Mouse (Mus musculus): ENCODE results near the gene Tmem30b.
A peak's percentile ranks its signal among the peaks of the same experiment; 100 is the strongest.
"Not testable (repeated sequence)": the region's sequence is repeated elsewhere in the genome, so short reads cannot be mapped to it uniquely, and the experiment has no call there.

Tmem30b gene

DNA sequence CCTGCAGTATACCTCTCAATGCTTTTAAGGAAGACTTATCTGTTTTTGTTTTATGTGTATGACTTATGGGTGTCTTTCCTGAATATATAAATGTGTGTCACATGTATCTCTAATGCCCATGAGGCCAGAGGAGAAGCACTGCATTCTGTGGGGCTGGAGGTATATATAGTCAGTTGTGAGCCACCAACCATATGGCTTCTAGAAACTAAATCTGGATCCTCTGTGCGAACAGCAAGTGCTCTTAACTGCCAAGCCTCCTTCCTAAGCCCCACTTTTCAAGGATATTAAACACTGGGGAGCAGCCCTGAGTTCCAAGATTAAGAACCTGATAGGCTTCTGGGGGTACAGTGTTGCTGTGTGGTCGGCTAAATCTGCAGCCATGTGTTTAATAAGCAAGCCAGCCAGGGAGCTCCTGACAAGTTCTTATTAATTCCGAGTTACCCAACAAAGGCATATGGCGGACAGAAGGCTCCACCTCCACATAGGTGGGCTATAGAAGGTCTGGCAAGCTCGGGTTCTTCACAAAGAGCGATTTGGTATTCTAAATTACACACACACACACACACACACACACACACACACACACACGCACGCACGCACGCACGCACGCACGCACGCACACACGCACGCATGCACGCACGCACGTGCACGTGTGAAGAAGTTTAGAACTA lies 12.5 kb upstream of the Tmem30b start:
- no peak for DNase-seq

DNA sequence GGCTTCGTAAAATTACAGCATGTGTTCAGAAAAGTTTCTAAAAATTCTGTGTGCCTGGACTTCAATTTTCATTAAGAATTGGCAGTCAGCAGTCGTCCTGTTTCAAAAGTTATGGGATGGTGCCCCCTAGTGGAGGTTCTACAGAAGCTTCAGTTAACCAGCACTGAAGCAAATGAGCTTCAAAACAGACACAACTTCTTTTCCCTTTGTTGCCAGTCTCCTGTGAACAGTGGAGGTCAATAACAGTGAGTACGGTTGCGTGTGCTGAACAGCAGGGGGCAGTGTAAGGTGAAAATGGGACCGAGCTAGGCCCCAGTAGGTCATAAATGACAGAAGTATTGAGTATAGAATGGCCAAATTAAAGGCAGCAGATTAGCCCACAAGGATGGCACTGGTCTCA lies 8.0 kb upstream of the Tmem30b start:
- DNase-seq: peak; percentile 42

GRCm38 (mm10) chr12:73548259-73548658 lies 2.1 kb upstream of the Tmem30b start:
- no peak for DNase-seq

- no peak for DNase-seq
Measured at GRCm38 (mm10) chr12:73547646-73548045, 1.5 kb upstream of the Tmem30b start.

GRCm38 (mm10) chr12:73545672-73546085 lies 513 bp downstream of the Tmem30b start:
- DNase-seq: no peak

- no peak for DNase-seq
Measured at GRCm38 (mm10) chr12:73544736-73545671, 1.2 kb downstream of the Tmem30b start.

DNA sequence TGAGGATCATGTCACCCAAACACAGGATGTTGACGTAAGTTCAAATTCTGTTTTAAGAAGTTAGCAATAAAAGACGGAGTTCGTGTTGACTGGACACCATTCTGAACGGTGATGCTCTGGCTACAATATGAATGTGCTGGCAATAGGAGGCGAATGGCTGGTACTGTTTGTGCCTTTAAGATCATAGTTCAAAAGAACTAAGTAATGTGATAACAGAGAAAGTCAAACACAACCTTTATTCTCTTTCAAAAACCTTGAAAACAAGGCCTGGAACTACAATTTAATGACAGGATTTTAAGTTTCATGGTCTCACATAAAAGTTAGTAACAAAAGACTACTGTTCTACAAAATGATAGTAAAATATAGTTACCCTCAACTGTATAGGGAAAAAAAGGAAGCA lies 3.0 kb downstream of the Tmem30b start:
- no peak for DNase-seq

- no peak for DNase-seq
Measured at GRCm38 (mm10) chr12:73540402-73540801, 5.8 kb downstream of the Tmem30b start.

DNA sequence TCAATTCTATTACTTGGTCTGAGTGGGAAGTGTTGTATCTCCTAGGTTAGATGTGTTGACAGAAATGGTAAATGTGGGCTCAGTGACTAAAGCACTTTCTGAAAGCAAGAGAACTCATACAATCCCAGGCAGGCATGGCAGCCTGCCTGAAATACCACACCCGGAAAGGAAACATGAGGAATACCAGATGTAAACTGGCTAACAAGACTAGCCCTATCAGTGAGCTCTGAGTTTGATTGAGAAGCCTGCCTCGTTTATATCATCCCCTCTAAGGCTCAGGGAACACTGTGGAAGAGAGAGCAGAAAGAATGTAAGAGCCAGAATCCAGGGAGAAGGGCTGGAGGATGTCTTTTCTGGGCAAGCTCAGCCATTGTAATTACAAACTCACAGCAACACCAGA lies 7.0 kb downstream of the Tmem30b start:
- no peak for DNase-seq

GRCm38 (mm10) chr12:73538139-73538508 lies 8.1 kb downstream of the Tmem30b start:
- DNase-seq: not testable (repeated sequence)

DNA sequence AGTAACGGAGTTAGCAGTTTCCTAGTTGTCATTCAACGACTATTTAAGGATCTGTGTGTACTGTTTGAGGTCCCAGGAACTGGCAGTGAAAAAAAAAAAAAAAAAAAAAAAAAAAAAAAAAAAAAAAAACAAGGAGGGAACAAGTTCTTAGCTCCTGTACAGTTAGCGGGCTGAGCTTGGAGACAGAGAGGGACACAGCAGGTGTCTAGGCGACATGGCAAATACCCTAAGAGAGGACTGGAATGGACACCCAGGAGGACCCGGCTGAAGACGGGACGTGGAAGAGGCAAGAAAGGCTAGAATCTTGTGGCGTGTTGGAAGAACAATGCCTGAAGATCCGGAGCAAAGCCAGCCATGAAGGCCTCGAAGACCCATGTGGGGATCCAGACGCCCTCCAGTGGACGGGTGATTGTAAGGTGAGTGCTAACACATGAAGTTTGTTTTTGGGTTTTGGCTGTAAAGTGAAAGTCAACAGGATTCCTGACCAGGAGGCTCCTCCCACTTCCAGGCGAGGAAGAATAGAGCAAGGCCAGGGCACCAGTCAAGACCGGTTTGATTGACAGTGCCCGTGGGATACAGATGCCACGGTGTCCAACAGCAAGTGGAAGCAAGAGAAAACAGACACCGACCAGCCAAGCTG lies 8.6 kb downstream of the Tmem30b start:
- DNase-seq: no peak

DNA sequence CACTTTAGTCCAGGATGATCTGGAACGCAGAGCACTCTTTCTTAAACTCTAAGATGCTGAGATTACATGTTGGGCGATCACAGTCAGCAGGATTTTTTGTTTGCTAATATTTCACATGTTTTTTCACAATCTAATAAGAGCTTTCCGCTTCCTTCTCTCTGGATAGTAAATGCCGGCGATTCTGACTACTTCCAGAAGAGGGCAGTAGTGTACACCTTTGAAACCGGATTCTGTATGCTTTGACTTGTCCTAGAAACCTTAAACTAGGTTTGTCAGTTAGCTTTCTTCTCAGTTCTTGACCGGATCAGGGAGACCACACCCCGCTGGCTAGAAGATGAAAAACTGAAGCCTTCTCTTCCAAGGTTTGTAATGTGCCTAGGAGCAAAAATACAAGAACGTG lies 11.6 kb downstream of the Tmem30b start:
- DNase-seq: peak; percentile 53

GRCm38 (mm10) chr12:73531889-73532479 lies 14.2 kb downstream of the Tmem30b start:
- DNase-seq: no peak

DNA sequence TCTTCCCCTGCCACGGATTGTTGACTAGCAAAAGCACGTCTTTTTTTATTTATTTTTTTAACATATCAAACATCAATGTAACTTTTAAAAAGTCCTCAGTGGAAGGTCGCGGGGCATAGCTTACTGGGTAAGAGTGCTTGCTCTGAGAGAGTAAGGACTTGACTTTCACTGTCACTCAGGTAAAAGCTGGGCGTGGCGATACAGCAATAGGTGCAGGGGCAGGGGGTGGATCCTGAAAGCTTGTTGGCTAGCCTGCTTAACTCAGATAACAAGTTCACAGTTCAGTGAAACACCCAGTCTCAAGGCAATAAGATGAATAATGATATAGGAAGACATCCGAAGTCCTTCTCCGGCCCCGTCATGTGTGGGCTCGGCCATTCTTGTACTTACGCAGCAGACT lies 16.6 kb downstream of the Tmem30b start:
- no peak for DNase-seq

DNA sequence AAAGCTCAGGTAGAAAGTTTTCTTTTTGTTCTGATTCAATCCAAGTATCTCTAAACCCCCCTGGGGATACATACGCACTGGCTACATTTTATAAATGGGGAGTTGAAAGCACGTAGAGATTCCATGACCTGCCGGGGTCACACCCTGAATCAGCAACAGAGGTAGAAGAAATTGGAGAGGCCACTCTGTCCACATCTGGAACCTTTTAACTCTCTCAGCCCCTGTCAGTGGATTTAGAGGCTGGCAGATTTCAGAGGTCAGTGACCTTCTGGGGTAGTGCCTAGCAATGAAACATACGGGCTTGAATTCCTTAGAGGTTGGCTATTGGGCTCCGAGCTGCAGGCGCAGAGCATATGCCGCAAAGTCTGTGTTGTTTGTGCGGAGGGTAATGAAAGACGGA lies 17.1 kb downstream of the Tmem30b start:
- DNase-seq: no peak

DNA sequence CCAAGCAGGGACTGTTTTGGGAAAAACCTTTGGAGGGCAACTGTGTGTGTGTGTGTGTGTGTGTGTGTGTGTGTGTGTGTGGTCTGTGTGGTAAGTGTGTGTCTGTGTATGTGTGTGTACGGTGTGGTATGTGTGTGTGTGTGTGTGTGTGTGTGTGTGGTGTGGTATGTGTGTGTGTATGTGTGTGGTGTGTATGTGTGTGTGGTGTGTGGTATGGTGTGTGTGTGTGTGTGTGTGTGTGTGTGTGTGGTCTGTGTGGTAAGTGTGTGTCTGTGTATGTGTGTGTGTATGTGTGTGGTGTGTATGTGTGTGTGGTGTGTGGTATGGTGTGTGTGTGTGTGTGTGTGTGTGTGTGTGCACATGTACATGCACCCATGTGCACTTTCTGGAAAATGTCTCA lies 18.1 kb downstream of the Tmem30b start:
- DNase-seq: not testable (repeated sequence)

- DNase-seq: no peak
Measured at GRCm38 (mm10) chr12:73525254-73525885, 20.8 kb downstream of the Tmem30b start.

- no peak for DNase-seq
Measured at GRCm38 (mm10) chr12:73523066-73523465, 23.1 kb downstream of the Tmem30b start.

DNA sequence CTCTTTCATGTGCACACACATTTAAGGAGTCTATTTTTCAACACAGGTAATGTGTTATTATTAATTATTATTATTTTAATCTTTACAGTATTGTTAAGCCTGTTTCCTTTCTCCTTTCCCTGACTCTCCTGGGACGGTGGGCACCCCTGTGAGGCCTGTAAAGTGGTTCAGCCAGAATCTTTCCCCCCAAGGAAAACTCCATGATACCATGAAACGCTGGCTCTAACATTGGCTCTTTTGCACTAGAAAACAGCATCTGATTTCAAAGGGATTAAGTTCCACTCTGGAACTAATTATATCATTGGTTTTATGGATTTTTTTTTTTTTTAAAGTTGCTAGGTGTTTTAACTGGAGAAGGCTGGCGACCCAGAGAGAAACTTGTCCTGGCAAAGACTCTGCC lies 24.2 kb downstream of the Tmem30b start:
- no peak for DNase-seq

DNA sequence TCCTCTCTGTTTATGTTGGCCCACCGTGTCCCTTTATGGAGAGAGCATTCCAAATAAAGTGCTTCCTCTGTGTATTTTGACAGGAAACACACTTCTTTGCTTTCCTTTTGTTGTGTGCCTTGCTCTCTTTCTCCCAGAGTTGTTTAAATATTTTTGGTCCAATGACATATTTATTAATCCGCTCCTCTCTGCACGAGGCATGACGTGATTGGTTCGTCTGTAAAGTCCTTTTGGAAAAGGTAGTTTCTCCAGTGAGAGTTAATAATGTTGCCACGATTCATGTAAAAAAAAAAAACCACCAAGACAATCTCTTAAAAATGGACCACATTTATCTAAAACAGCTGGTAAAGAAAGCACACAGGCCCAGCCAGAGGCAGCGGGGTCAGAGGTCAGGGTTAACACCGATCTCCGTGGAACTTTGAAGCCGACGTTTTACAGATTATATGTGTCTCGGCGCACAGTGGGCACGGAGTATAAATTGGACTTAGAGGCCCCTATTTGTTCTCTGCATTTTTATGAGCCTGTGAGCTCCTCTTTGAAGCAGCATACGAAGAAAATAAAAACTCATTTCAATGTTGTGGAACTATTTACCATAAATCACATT lies 24.9 kb downstream of the Tmem30b start:
- DNase-seq: no peak

DNA sequence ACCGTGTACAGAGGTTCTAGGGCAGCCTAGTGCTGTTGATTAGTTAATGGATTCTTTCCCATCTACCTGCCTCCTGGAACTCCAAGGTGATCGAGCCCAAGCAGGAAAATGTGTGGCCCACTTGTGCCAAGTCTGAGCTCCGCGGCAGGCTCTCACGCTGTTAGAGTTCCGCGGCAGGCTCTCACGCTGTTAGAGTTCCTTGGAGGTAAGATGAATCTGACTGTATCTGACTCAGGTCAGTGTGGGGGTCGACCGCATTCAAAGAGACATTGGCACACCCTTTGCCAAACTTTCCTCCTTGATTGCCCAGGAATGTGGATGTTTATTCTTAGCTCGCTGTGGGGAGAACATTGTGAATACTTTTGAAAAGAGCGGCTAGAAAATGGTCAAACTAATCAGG lies 28.4 kb downstream of the Tmem30b start:
- DNase-seq: no peak

- peak; percentile 53 for DNase-seq
Measured at GRCm38 (mm10) chr12:73517022-73517709, 29.0 kb downstream of the Tmem30b start.
